Mouse (Mus musculus): ENCODE measurements around the gene Spon1.

Spon1 gene

DNA sequence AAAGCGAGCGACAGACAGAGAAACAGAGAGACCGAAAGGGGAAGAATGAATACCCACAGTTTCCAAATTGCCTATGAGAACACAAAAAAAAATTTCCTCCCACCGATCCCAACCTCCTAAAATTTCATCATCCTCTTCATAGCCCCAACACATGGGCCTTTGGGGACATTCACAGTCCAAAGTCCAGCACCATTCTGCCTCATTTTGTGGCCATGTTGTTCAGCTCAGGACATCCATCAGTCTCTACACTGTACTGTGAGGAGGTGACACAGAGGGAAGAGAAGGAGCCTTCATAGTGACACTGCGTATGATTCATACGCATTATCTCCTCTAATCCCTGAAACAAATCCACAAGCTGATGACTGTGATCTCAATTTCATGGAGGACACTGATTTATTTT, 12.7 kb downstream of the Spon1 start:
- no peak for DNase-seq (ENCODE audit: low spot score in 2 of 2)

DNA sequence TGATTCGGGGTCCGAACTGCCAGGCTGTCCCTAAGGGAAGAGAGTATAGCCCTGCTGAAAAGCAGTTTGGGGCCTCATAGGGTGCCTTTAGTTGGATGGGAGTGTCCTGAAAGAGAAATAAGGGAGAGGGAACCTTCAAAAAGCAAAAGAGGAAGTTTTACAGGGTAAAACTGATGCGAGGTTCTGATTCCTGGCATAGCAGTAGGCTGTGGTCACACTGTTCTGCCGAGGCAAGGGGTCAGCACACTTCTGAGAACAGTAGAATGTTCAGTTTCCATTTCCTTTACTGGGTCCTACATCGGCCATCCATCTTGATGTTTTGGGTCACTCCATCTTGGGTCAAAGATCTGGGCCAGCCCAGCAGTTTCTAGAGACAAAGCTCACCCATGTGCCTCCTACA, 14.5 kb downstream of the Spon1 start:
- DNase-seq (ENCODE audit: low spot score in 2 of 2) = no peak

- DNase-seq (ENCODE audit: low spot score in 2 of 2) = peak; percentile 29 to 59
Measured at GRCm38 (mm10) chr7:113791991-113792390, 26.2 kb downstream of the Spon1 start.

GRCm38 (mm10) chr7:113792871-113793270, 27.1 kb downstream of the Spon1 start:
- no peak for DNase-seq (ENCODE audit: low spot score in 2 of 2)

GRCm38 (mm10) chr7:113795209-113795608, 29.4 kb downstream of the Spon1 start:
- DNase-seq (ENCODE audit: low spot score in 2 of 2) = no peak

DNA sequence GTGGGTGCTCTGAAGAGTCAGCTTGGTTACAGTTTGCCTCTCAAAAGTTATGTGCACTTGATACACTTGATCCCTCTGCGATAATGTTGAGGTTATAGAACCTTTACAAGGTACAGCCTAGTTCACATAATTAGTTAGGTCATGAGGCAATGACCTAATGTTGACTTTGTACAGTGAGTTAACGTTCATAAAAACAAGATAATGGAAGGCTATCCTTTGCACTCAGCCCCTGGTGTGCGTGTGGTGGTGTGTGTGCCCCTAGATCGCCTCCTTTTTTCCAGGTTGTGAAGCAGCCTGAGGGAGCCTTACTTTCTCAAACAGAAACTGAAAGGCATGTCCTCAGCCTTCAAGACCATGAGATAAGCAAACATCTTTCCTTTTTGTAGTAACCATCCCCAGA, 31.3 kb downstream of the Spon1 start:
- DNase-seq (ENCODE audit: low spot score in 2 of 2) = no peak

- peak in 1 of 2 experiments; percentile 19 for DNase-seq (ENCODE audit: low spot score in 2 of 2)
Measured at GRCm38 (mm10) chr7:113798605-113799255, 32.9 kb downstream of the Spon1 start.

DNA sequence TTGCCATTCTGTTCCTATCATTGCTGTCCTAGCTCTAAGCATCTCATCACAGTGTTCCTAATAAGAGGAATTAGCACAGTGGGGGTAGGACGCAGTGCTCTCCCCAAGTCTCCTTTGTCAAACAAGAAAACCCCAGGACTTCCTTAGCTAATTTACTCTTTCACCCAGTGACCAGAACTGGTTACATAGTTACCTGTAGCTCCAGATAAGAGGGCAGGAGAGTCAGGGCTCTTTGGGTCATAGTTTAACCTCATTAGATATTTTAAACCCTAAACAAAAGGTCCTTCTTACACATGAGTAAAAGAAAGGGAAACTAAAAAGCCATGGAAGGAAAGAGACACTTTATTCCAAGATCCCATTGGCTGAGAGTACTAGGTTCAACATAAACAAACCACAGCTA, 44.0 kb downstream of the Spon1 start:
- DNase-seq (ENCODE audit: low spot score in 2 of 2) = no peak

GRCm38 (mm10) chr7:113811376-113812158, 45.8 kb downstream of the Spon1 start:
- DNase-seq (ENCODE audit: low spot score in 2 of 2) = no peak

DNA sequence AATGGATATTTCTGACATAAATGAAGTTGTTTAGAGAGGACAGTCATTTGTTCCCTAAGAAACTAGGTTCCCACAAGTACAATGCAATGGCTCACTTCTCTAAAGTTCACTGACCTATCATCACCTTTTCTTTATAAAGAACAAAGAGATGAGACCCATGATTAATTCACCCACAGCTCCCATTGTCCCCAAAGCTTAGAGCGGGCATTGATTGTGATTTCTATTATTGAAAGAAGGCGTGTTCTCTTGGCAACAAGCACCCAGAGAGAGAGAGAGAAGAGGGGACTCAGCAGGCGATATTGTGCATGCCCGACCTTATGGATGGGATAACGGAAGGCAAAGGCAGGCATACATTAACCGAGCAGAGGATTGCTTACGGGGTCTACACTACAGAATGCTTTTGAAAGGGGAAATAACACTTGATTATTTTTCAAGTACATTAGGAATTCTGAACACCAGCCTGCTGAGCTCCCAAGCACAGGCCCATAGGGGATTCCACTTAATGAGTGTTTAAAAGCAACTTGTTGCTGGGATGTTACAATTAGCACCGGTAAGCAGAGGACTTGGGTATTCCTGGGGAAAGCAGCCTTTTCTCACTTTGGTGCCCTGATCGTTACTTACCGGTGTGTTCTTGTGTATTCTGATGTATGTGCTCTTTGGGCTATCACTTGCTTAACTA, 48.4 kb downstream of the Spon1 start:
- DNase-seq (ENCODE audit: low spot score in 2 of 2) = no peak

DNA sequence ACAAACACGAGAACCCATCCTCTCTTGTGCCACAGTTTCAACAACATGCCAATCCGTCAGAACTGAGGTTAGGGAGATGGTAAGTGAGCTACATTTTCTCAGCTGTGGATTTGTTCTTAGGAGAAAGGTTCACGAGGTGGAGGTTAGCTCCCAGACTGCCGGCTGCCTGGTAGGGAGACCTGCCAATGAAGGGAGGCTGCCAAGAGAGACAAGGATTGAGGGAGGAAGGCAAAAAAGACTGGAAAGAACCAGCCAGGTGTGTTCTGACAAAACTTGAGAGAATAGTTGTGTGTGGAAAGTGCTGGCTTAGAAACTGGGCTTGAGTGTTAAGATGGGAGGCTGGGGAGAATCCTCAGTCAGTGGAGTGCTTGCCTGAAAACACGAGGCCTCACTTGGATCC, 49.9 kb downstream of the Spon1 start:
- no peak for DNase-seq (ENCODE audit: low spot score in 2 of 2)

DNA sequence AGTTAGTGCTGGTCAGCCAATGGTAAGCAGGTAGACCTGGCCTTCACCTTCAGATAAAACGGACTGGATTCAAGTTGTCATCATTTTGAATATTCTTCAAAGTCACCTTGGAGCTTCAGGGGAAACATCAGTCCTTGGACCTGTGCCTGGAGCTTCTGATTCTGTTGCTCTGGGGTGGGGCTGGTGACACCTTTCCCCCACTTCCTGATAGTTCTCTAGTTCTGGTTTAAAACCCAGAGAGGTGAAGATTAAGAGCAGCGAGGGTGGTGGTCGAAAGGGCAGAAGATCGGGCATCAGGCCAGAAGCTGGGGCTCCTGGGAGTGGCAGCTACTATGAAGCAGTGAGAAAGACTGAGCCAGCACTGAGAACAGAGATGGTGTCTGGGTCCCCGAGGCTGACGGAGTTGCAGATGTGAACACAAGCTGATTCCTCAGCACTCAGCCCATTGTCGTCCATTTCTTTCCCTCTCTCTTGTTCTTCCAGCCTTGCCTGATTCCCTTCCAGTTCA, 51.1 kb downstream of the Spon1 start:
- no peak for DNase-seq (ENCODE audit: low spot score in 2 of 2)

DNA sequence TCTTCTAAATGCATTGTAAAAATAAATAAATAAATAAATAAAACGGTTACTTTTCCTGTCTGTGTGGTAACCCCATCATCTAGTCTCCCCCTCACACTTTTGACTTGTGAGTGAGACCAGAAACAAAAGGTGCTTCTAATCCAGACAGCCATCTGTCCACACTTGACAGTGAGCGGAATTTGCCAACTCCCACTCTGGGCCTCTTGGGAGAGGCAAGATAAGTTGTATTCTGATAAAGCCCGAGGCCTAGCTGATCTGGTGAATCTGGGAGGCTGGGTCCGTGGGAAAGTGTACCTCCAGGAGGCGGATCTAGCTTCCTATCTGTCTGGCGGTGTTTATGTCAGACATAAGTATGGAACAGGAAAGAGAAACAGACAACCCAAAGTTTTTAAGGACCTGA, 52.3 kb downstream of the Spon1 start:
- no peak for DNase-seq (ENCODE audit: low spot score in 2 of 2)

- no peak for DNase-seq (ENCODE audit: low spot score in 2 of 2)
Measured at GRCm38 (mm10) chr7:113820213-113820612, 54.4 kb downstream of the Spon1 start.

GRCm38 (mm10) chr7:113823026-113823425, 57.2 kb downstream of the Spon1 start:
- DNase-seq (ENCODE audit: low spot score in 2 of 2) = no peak

DNA sequence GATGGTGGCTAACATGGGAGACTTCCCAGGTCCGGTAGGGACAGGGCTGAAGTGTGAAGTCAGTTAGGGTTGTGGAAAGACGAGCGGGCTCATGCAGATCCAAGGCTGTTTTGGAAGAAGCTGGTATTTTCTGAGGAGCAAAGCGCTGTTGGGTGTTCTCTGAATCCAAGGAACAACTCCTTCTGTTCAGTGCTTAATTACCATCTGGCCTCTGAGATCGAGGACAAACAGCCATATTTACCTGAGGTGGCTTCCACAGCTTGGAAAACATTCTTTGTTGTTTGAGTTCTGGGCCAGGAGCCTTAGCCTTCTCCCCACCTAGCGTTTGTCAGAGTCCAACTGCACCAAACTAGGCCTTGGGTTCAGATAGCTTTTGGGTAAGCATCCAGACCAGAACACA, 58.9 kb downstream of the Spon1 start:
- no peak for DNase-seq (ENCODE audit: low spot score in 2 of 2)

GRCm38 (mm10) chr7:113825498-113826205, 59.9 kb downstream of the Spon1 start:
- DNase-seq (ENCODE audit: low spot score in 2 of 2) = no peak

- no peak for DNase-seq (ENCODE audit: low spot score in 2 of 2)
Measured at GRCm38 (mm10) chr7:113826510-113826909, 60.7 kb downstream of the Spon1 start.

- no peak for DNase-seq (ENCODE audit: low spot score in 2 of 2)
Measured at GRCm38 (mm10) chr7:113828122-113828571, 62.3 kb downstream of the Spon1 start.

GRCm38 (mm10) chr7:113828576-113828975, 62.8 kb downstream of the Spon1 start:
- DNase-seq (ENCODE audit: low spot score in 2 of 2) = no peak

DNA sequence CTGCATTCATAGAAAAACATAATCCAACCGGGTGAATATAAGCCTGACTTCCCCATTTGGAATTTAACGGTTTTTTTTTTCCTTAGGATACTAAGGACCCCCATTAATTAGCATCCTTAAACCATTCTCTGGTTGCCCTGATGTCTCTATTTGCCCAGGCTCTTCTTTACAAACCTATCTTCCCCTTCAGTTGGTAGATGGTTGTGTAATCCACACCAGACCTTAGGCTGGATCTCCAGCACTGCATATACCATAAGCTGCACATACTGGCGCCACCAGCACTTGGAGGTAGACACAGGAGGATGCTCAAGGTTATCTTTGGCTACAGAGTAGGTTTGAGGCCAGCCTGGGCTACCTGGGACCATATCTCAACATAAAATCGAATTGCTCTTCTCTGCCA, 71.4 kb downstream of the Spon1 start:
- no peak for DNase-seq (ENCODE audit: low spot score in 2 of 2)

DNA sequence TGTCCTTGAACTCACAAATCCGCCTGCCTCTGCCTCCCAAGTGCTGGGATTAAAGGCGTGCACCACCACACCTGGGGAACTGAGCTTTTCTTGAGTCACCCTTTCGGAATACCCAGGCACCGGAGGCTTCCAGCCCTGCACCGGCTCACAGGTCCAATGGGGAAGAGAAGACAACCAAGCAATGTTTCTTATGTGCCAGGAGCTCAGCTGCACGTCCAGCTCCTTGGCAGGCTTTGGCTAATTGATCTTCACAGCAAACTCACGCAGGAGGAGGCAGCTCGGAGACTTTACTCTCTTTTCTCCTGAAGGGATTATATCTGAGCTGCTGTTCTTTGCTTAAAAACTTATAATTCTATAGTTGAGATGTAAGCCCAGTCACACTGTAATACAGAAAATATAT, 73.6 kb downstream of the Spon1 start:
- no peak for DNase-seq (ENCODE audit: low spot score in 2 of 2)

Data from frontal cortex, postnatal 10 days (tissue).